Mouse (Mus musculus) naive thymus-derived CD4-positive, alpha-beta T cell, adult 5 months (primary cell): ENCODE data around the gene Krtap4-9. TPM values are rescaled to one million over a fixed set of nuclear protein-coding genes. Genes with fewer than 3 reads are reported as not detected.

Experiments
- polyA plus RNA-seq: library from polyadenylated mRNA; unstranded; fragments of 100-300 nt; shearing (Covaris generic); gene quantifications from one replicate; pipeline ENCODE4 v1.2.1, GENCODE M21; 2017

The Krtap4-9 gene
- polyA plus RNA-seq, result not detected

DNA sequence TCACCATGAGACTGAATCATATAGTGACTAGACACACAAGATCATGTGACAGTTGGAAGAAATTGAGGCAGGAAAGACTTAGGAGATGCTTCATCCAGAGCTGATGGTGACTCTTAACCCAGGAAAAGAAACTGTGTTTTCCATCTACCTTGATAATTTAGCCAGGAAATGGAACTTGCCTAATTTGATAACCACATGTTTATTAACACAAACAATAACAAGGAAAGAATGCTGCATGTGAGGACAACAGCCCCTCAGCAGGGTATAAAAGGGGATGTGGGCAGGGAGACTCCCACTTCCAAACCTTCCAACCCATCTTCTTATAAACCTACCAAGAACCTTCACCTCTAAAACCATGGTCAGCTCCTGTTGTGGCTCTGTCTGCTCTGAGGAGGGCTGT, at the start of gene Krtap4-9:
TSS of gene Krtap4-9 (plus strand) at position 301 of the 400 bp plus-strand sequence.

DNA sequence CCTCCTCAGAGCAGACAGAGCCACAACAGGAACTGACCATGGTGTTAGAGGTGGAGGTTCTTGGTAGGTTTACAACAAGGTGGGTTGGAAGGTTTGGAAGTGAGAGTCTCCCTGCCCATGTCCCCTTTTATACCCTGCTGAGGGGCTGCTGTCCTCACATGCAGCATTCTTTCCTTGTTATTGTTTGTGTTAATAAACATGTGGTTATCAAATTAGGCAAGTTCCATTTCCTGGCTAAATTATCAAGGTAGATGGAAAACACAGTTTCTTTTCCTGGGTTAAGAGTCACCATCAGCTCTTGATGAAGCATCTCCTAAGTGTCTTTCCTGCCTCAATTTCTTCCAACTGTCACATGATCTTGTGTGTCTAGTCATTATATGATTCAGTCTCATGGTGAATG, 12.2 kb upstream of the Krtap4-9 start, which contains the start of gene Gm11595:
TSS of gene Gm11595 (minus strand) at position 101 of the 400 bp plus-strand sequence.

GRCm38 (mm10) chr11:99780604-99781003, 4.4 kb upstream of the Krtap4-9 start, which contains the start of gene Krtap4-8:
Krtap4-8 (minus strand) TSS chr11:99780704.

DNA sequence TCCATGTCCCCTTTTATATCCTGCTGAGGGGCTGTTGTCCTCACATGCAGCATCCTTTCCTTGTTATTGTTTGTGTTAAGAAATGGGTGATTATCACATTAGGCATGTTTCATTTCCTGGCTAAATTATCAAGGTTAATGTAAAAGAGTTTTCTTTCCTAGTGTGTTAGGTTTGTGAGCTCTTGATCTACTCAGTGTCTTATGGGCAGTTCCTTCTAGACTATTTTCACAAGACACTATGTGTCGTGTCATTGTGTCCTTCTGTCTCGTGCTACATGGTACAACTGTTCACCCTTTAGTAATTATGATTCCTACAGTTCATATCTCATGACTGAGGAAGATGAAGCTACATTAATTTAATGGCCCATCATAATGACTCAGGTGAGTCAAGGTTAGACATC, 8.4 kb downstream of the Krtap4-9 start, which contains the start of gene Gm11596:
TSS of gene Gm11596 (minus strand) at position 101 of the 400 bp plus-strand sequence.

GRCm38 (mm10) chr11:99798832-99799231, 13.8 kb downstream of the Krtap4-9 start, which contains the start of gene Gm11569:
Gm11569 (minus strand) TSS chr11:99798932.

DNA sequence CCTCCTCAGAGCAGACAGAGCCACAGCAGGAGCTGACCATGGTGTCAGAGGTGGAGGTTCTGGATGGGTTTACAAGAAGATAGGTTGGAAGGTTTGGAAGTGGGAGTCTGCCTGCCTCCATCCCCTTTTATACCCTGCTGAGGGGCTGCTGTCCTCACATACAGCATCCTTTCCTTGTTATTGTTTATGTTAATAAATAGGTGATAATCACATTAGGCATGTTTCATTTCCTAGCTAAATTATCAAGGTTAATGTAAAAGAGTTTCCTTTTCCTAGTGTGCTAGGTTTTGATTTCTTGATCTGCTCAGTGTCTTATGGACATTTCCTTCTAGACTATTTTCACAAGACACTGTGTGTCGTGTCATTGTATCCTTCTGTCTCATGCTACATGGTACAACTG, 19.3 kb downstream of the Krtap4-9 start, which contains the start of gene Gm11554:
TSS of gene Gm11554 (minus strand) at position 101 of the 400 bp plus-strand sequence.

DNA sequence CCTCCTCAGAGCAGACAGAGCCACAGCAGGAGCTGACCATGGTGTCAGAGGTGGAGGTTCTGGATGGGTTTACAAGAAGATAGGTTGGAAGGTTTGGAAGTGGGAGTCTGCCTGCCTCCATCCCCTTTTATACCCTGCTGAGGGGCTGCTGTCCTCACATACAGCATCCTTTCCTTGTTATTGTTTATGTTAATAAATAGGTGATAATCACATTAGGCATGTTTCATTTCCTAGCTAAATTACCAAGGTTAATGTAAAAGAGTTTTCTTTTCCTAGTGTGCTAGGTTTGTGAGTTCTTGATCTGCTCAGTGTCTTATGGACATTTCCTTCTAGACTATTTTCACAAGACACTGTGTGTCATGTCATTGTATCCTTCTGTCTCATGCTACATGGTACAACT, 24.8 kb downstream of the Krtap4-9 start, which contains the start of gene Krtap4-13:
TSS of gene Krtap4-13 (minus strand) at position 101 of the 400 bp plus-strand sequence.

GRCm38 (mm10) chr11:99815566-99815965, 30.6 kb downstream of the Krtap4-9 start, which contains the start of gene Gm11564:
Gm11564 (minus strand) TSS chr11:99815666.

Other genes starting within 250 kb of the Krtap4-9 start
- not detected for gene Krt40, start 242.0 kb upstream of the Krtap4-9 start, polyA plus RNA-seq
- gene Krtap3-3, start 234.3 kb upstream of the Krtap4-9 start, polyA plus RNA-seq, result not detected
- not detected for gene Krtap3-2, start 228.3 kb upstream of the Krtap4-9 start, polyA plus RNA-seq
- gene Gm11939, start 225.7 kb upstream of the Krtap4-9 start, polyA plus RNA-seq, result not detected
- gene Krtap3-1, start 218.6 kb upstream of the Krtap4-9 start, polyA plus RNA-seq, result not detected
- not detected for gene Krtap1-5, start 204.2 kb upstream of the Krtap4-9 start, polyA plus RNA-seq
- gene Krtap1-4, start 201.5 kb upstream of the Krtap4-9 start, polyA plus RNA-seq, result not detected
- not detected for gene Krtap1-3, start 193.9 kb upstream of the Krtap4-9 start, polyA plus RNA-seq
- not detected for gene Krtap9-3, start 187.1 kb upstream of the Krtap4-9 start, polyA plus RNA-seq
- gene Gm11938, start 181.9 kb upstream of the Krtap4-9 start, polyA plus RNA-seq, result not detected
- gene Gm11937, start 175.0 kb upstream of the Krtap4-9 start, polyA plus RNA-seq, result not detected
- gene Krtap2-4, start 170.4 kb upstream of the Krtap4-9 start, polyA plus RNA-seq, result not detected
- gene Gm11562, start 164.8 kb upstream of the Krtap4-9 start, polyA plus RNA-seq, result not detected
- not detected for gene Krtap4-1, start 157.0 kb upstream of the Krtap4-9 start, polyA plus RNA-seq
- gene Krtap4-2, start 150.1 kb upstream of the Krtap4-9 start, polyA plus RNA-seq, result not detected
- gene Krtap4-7, start 141.1 kb upstream of the Krtap4-9 start, polyA plus RNA-seq, result not detected
- gene Gm11555, start 135.0 kb upstream of the Krtap4-9 start, polyA plus RNA-seq, result not detected
- not detected for gene Gm11563, start 126.2 kb upstream of the Krtap4-9 start, polyA plus RNA-seq
- not detected for gene Krtap4-6, start 119.2 kb upstream of the Krtap4-9 start, polyA plus RNA-seq
- gene Gm14190, start 94.5 kb upstream of the Krtap4-9 start, polyA plus RNA-seq, result not detected
- gene Gm14180, start 50.9 kb upstream of the Krtap4-9 start, polyA plus RNA-seq, result not detected
- not detected for gene Gm11595, start 12.3 kb upstream of the Krtap4-9 start, polyA plus RNA-seq
- gene Krtap4-8, start 4.5 kb upstream of the Krtap4-9 start, polyA plus RNA-seq, result not detected
- gene Gm11596, start 8.3 kb downstream of the Krtap4-9 start, polyA plus RNA-seq, result not detected
- gene Gm11569, start 13.7 kb downstream of the Krtap4-9 start, polyA plus RNA-seq, result not detected
- not detected for gene Gm11554, start 19.2 kb downstream of the Krtap4-9 start, polyA plus RNA-seq
- gene Krtap4-13, start 24.7 kb downstream of the Krtap4-9 start, polyA plus RNA-seq, result not detected
- not detected for gene Gm11564, start 30.5 kb downstream of the Krtap4-9 start, polyA plus RNA-seq
- not detected for gene 2300003K06Rik, start 52.9 kb downstream of the Krtap4-9 start, polyA plus RNA-seq
- not detected for gene Krtap4-16, start 66.4 kb downstream of the Krtap4-9 start, polyA plus RNA-seq
- not detected for gene Gm11568, start 72.7 kb downstream of the Krtap4-9 start, polyA plus RNA-seq
- not detected for gene Gm11559, start 79.3 kb downstream of the Krtap4-9 start, polyA plus RNA-seq
- not detected for gene Krtap9-1, start 88.2 kb downstream of the Krtap4-9 start, polyA plus RNA-seq
- not detected for gene Gm11567, start 94.0 kb downstream of the Krtap4-9 start, polyA plus RNA-seq
- gene Krtap31-1, start 122.7 kb downstream of the Krtap4-9 start, polyA plus RNA-seq, result not detected
- not detected for gene Gm11565, start 129.6 kb downstream of the Krtap4-9 start, polyA plus RNA-seq
- not detected for gene Krtap31-2, start 151.1 kb downstream of the Krtap4-9 start, polyA plus RNA-seq
- gene Krtap9-5, start 163.3 kb downstream of the Krtap4-9 start, polyA plus RNA-seq, result not detected
- not detected for gene Krtap29-1, start 193.9 kb downstream of the Krtap4-9 start, polyA plus RNA-seq
- gene Krtap16-1, start 201.4 kb downstream of the Krtap4-9 start, polyA plus RNA-seq, result not detected
- gene Krtap17-1, start 208.8 kb downstream of the Krtap4-9 start, polyA plus RNA-seq, result not detected
- gene Krt33a, start 231.0 kb downstream of the Krtap4-9 start, polyA plus RNA-seq, result not detected
- not detected for gene Krt33b, start 244.7 kb downstream of the Krtap4-9 start, polyA plus RNA-seq